Mouse (Mus musculus) C2C12 (cell line): ENCODE data around the gene Ercc6l2.

ENCODE experiments used
- CEBPB ChIP-seq: IDR thresholded peaks from one replicate; pipeline ENCODE4 v1.6.1; 2011; ENCODE audit warnings: low read depth, mild to moderate bottlenecking, control low read depth, moderate library complexity
- CTCF ChIP-seq: IDR thresholded peaks from one replicate; pipeline ENCODE4 v1.5.1; 2011; ENCODE audit not compliant: control insufficient read depth, insufficient read depth, insufficient read length
- FOSL1 ChIP-seq: IDR thresholded peaks from one replicate; pipeline ENCODE4 v1.8.0; 2011; ENCODE audit warnings: mild to moderate bottlenecking, low read length; ENCODE audit not compliant: poor library complexity, insufficient read depth, severe bottlenecking
- MAX ChIP-seq: IDR thresholded peaks from one replicate; pipeline ENCODE4 v1.6.1; 2011; ENCODE audit warnings: mild to moderate bottlenecking, control low read depth
- MYOG ChIP-seq: IDR thresholded peaks from one replicate; pipeline ENCODE4 v1.6.1; 2011; ENCODE audit not compliant: control insufficient read depth, insufficient read length; ENCODE audit errors: extremely low read depth

DNA sequence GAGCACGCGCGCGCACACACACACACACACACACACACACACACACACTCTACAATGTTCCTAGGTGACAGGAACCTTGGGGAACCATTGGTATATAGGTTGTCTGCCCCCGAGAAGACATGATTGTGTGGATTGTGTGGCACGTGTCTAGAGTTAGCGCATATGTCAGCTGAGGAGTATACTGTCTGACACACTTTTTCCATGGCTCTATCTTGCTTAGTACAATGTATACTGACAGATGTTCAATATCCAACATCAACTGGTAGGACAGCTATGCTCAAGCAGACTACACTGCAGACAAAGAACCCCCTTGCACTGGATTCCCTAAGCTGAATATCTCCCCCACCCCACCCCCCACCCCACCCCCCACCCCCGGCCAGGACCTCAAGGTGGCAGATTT lies 101.5 kb downstream of the Ercc6l2 start:
- no peak for TF ChIP-seq FOSL1
- TF ChIP-seq CTCF = no peak
- no peak for TF ChIP-seq MAX
- TF ChIP-seq MYOG = no peak
- no peak for TF ChIP-seq CEBPB
